Mouse (Mus musculus) liver, embryonic 12.5 days (tissue): ENCODE results near the gene Impdh1. TPM values are rescaled to one million over a fixed set of nuclear protein-coding genes. Genes with fewer than 3 reads are reported as not detected.

Source experiments
- ATAC-seq: fragments of 200-750 bp; cut with Nextera tagmentation; 2 replicates; pipeline ENCODE4 v1.8.0; 2017; ENCODE audit warnings: moderate number of reproducible peaks, mild to moderate bottlenecking, moderate library complexity
- H3K27ac ChIP-seq: fragments of 300-500 bp; sonication (generic); 2 replicates; pipeline ENCODE4 v1.5.1; 2016; ENCODE audit warnings: mild to moderate bottlenecking
- H3K27me3 ChIP-seq: fragments of 300-500 bp; sonication (generic); replicated peaks from 2 replicates; pipeline ENCODE4 v1.6.1; 2016; ENCODE audit warnings: mild to moderate bottlenecking, moderate library complexity
- H3K36me3 ChIP-seq: fragments of 300-500 bp; sonication (generic); 2 replicates; pipeline ENCODE4 v1.6.1; 2016; ENCODE audit warnings: mild to moderate bottlenecking, moderate library complexity
- H3K4me1 ChIP-seq: fragments of 300-500 bp; sonication (generic); 2 replicates; pipeline ENCODE4 v1.6.1; 2016
- H3K4me2 ChIP-seq: fragments of 300-500 bp; sonication (generic); 2 replicates; pipeline ENCODE4 v1.6.1; 2016; ENCODE audit warnings: mild to moderate bottlenecking, moderate library complexity
- H3K4me3 ChIP-seq: fragments of 300-500 bp; sonication (generic); 2 replicates; pipeline ENCODE4 v1.5.1; 2016; ENCODE audit warnings: mild to moderate bottlenecking, moderate library complexity
- H3K9ac ChIP-seq: fragments of 300-500 bp; sonication (generic); 2 replicates; pipeline ENCODE4 v1.6.1; 2016; ENCODE audit warnings: mild to moderate bottlenecking, moderate library complexity
- H3K9me3 ChIP-seq: fragments of 300-500 bp; sonication (generic); replicated peaks from 2 replicates; pipeline ENCODE4 v1.6.1; 2016; ENCODE audit warnings: mild to moderate bottlenecking, moderate library complexity
- WGBS: fragments of 180-500 bp; shearing (Covaris S2); methylation state at CpG from one replicate; pipeline ENCODE4 v1.1.7; 2016; ENCODE audit not compliant: insufficient replicate concordance; 5-methylcytosine and 5-hydroxymethylcytosine counted together
- microRNA-seq: library from miRNA; unstranded; fragments of <30 nt; microRNA quantifications from one replicate; pipeline ENCODE4, GENCODE M21; 2017
- polyA plus RNA-seq: library from polyadenylated mRNA; unstranded; fragments of >200 nt; fragmentation: Nextera tagmentation; extraction: Ambion mirVana; gene quantifications from 2 replicates; pipeline ENCODE4 v1.2.1, GENCODE M21; 2016

Gene Impdh1
- polyA plus RNA-seq, 1 experiment from 2014 or later: 14.3 TPM

- H3K27ac ChIP-seq: no peak overlapping the region
- H3K4me2 ChIP-seq: no peak overlapping the region
- WGBS: 85% methylated on average over 5 of the region's 5 CpGs
- H3K4me1 ChIP-seq: no peaks in the 10 kb centered on the region
- H3K4me3 ChIP-seq: no peak overlapping the region
- H3K9ac ChIP-seq: no peak overlapping the region
- no peak for ATAC-seq
- no peaks in the 10 kb centered on the region for H3K9me3 ChIP-seq
- H3K36me3 ChIP-seq: peaks cover 86% of the 10 kb centered on the region
- no peaks in the 10 kb centered on the region for H3K27me3 ChIP-seq
These were observed 59.8 kb downstream of the Impdh1 start for GRCm38 (mm10) chr6:29156326-29156725.

Small RNAs within 50 kb of the gene (microRNA-seq; reads per million reads assigned to microRNA genes)
- gene Gm24303: not detected

Other genes with a start within 250 kb of the Impdh1 start
- gene Lep, start 156.1 kb downstream of the Impdh1 start, polyA plus RNA-seq: not detected in 2 replicates
- gene Rbm28, start 51.4 kb downstream of the Impdh1 start, polyA plus RNA-seq: 23.2 and 27.2 TPM in 2 replicates
- 0.07 and 0.12 TPM in 2 replicates for gene Prrt4, start 36.8 kb downstream of the Impdh1 start, polyA plus RNA-seq
- 19.1 and 20.0 TPM in 2 replicates for gene Hilpda, start 56.1 kb upstream of the Impdh1 start, polyA plus RNA-seq
- gene Fam71f2, start 63.2 kb upstream of the Impdh1 start, polyA plus RNA-seq: 0.20 and 0.31 TPM in 2 replicates
- gene Fam71f1, start 102.8 kb upstream of the Impdh1 start, polyA plus RNA-seq: not detected in 2 replicates
- gene Calu, start 131.7 kb upstream of the Impdh1 start, polyA plus RNA-seq: 127 and 131 TPM in 2 replicates
- 0.08 TPM in 1 of 2 replicates, not detected in the other for gene Opn1sw, start 172.1 kb upstream of the Impdh1 start, polyA plus RNA-seq
- gene Ccdc136, start 179.9 kb upstream of the Impdh1 start, polyA plus RNA-seq: 0.94 and 1.8 TPM in 2 replicates
- 2.2 and 2.8 TPM in 2 replicates for gene Flnc, start 216.9 kb upstream of the Impdh1 start, polyA plus RNA-seq